Mouse (Mus musculus) brain, embryonic 14.5 days (tissue): ENCODE results near the gene Cfb. TPM values are rescaled to one million over a fixed set of nuclear protein-coding genes. Genes with fewer than 3 reads are reported as not detected.
A peak's percentile ranks its signal among the peaks of the same experiment; 100 is the strongest.

Experiments
- DNase-seq: peaks from one replicate; pipeline ENCODE4 v3.0.0-alpha.2; 2011; ENCODE audit warnings: low read depth
- CTCF ChIP-seq: fragments of 200-500 bp; IDR thresholded peaks from 2 replicates; pipeline ENCODE4 v1.5.1; 2012; ENCODE audit warnings: inconsistent platforms, mild to moderate bottlenecking, moderate library complexity, borderline replicate concordance; ENCODE audit not compliant: insufficient read depth, insufficient read length; ENCODE audit errors: extremely low read depth
- POLR2A ChIP-seq: fragments of 200-500 bp; IDR thresholded peaks from 2 replicates; pipeline ENCODE4 v1.6.1; 2012; ENCODE audit warnings: mild to moderate bottlenecking, inconsistent platforms, borderline replicate concordance; ENCODE audit not compliant: poor library complexity, insufficient read depth, insufficient read length, severe bottlenecking; ENCODE audit errors: extremely low read depth
- polyA plus RNA-seq: library from polyadenylated mRNA; depleted of rRNA; stranded (reverse); fragments of >200 nt; gene quantifications from 2 replicates; pipeline ENCODE4 v1.2.3, GENCODE M21; 2012

The Cfb gene
- polyA plus RNA-seq, 1 experiment: 0.42 TPM

DNA sequence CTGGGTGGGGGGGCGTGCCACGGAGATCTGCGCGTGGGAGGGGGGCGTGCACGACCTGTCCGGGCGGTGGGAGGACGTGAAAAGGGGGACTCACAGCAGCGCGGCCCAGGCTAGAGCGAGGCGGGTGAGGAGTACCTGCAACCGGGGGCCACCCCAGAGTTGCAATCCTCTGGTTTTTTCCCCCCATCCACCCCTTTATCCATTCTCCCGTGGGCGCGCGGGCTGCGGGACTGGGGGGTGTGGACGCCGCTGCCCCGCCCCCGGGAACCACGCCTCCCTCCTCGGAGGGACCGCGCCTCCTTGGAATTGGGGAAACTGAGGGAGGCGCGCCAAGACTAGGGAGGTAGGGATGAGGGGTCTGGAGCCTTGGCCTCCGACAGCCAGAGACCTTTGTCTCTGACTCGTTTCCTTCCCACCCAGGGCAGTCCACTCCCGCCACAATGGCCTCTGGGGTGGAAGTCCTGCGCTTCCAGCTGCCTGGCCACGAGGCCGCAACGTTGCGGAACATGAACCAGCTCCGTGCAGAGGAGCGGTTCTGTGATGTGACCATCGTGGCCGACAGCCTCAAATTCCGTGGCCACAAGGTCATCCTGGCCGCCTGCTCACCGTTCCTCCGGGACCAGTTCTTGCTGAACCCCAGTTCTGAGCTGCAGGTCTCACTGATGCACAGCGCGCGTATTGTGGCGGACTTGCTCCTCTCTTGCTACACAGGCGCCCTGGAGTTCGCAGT lies 32.6 kb upstream of the Cfb start:
- DNase-seq: peak; percentile 57
- TF ChIP-seq POLR2A: 0 out of 2 replicates have a peak, but pooled peaks have one; percentile 3
- no peak for TF ChIP-seq CTCF

DNA sequence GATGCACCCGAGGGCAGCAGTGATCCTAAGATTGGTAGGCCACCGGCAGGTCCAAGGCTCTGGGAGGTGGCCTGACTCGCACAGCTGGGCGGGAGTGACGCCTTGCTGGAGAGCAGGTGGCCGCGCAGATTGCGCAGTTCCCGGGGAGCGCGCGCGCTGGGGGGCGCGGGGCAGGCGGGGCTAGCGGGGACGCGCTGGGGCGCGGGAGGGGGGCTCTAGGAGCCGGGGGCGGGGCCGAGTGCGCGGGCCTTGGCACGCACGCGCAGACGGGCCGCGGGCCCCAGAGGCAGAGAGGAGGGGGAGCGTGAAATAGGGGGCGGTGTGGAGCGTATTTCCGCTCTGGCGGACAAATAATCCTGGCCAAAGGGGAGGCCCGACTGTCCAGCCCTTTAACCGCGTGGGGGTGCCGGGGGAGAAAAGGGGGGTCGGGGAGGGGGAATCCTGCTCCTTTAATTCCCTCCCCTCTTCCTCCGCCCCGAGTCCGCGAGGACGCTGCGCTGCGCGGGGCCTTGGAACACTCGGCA lies 31.8 kb upstream of the Cfb start:
- peak; percentile 99 for DNase-seq
- TF ChIP-seq POLR2A (peak; percentile 40; the same call in 1 of the 2 replicates), CTCF (peak; percentile 10; the same call in 1 of the 2 replicates)

DNA sequence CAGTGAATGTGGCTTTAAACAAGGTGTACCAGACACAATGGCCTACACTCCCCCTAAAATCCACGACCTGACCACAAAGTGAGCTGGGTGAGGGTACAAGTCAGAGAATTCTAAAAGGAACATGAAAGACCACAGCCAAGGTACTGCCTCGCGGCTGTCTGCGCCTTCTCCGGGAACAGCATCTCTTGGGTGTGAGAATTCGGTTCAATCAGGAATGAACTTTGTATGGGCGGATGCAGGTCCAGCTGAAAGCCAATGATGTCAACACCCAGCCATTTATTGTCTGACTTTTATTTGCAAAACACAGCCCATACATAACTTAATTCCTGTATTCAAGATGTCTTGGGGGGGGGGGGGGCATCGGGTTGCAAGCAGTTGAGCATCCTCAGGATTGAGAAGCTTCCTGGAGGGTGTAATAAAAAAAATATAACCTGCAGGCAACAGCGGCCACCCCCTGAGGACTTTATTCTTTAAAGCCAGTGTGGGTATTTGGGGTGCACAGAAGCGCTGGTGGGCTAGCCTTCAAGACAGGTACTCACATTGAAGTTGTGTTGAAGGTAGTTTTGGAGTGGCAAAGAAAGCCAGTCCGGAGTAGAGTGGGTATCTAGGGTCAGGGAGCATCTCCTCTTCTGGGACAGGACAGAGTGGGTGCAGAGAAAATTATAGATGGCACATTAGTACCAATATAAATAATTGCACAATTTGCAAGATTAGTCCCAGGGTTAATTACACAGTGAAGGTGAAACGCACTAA lies 30.9 kb upstream of the Cfb start:
- no peak for DNase-seq
- TF ChIP-seq CTCF: no peak
- TF ChIP-seq POLR2A: no peak

DNA sequence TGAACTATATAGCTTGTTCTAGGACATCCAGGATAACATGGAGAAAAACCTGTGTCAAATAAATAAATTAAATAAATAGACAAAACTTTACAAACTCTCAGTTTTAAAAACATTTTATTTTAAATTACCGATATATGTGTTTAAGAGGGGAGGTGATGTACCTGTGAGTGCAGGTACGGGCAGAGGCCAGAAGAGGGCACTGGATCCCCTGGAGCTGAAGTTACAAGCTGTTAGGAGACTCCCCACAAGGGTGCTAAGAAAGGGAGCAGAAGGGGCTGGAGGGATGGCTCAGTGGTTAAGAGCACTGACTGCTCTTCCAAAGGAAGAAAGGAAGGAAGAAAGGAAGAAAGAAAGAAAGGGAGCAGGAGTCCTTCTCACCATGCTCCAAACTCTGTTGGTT lies 29.1 kb upstream of the Cfb start:
- TF ChIP-seq CTCF (no peak), POLR2A (no peak)
- DNase-seq: no peak

DNA sequence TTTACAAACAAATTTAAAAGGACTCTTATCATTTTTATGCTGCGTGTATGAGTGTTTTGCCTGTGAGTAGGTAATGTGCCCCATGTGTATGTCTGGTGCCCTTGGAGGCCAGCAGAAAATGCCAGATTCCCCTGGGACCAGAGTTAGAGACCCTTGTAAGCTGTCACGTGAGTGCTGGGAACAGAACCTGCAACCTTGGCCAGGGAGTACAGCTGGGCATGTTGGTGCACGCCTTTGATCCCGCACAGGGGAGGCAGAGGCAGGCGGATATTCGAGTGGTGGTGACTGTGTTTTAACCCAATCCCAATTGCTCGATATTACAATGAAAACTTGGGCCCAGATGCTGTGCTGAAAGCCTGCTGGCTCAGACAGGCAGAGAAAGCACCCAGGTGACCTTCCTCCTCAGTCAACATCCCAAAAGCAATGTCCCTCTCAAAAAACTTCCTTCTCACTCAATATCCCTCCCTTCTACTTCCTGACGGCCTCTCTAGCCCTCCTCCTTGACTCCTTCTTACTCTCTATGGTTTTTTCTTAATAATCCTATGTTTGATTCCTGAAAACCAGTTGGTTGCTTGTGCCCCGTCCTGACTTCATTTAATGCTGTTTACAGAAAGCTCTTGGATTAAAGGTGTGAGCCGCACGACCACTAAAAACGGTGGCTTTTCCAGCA lies 27.9 kb upstream of the Cfb start:
- TF ChIP-seq CTCF: no peak
- no peak for TF ChIP-seq POLR2A
- DNase-seq: no peak

DNA sequence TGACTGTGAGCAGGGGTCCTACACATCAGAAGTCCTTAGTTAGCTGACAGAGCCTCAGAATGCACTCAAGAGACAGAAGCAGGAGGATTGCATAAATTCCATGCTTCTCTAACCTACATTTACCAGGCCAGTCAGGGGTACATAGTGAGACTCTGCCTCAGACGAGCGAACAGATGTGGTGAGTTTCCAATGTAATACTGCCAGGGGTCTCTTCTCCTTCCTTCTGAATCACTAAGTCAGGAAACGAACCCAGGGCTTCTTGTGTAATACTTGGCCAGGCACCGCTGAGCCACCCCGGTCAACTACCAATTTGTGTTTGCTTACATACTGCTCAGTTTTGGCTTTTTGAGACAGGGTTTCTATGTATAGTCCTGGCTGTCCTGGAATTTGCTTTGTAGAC lies 25.6 kb upstream of the Cfb start:
- TF ChIP-seq POLR2A (no peak), CTCF (no peak)
- no peak for DNase-seq

DNA sequence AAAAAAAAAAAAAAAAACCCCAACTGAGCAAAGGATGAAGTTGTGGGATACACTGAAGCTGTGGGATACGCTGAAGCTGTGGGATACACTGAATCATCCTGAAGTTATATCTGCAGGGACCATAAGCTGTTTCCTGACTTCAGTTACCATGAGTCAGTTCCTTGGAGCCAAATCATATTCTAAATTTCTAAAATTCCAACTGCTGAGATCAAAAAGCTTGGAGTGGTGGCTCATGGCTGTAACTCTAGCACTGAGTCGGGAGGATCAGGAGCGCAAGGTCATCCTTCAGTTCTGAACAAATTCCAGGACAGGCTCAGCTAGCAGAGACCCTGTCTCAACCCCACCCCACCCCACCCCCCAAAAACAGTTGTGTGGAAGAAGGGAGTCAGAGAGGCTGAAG lies 23.3 kb upstream of the Cfb start:
- TF ChIP-seq POLR2A (no peak), CTCF (no peak)
- DNase-seq: no peak

DNA sequence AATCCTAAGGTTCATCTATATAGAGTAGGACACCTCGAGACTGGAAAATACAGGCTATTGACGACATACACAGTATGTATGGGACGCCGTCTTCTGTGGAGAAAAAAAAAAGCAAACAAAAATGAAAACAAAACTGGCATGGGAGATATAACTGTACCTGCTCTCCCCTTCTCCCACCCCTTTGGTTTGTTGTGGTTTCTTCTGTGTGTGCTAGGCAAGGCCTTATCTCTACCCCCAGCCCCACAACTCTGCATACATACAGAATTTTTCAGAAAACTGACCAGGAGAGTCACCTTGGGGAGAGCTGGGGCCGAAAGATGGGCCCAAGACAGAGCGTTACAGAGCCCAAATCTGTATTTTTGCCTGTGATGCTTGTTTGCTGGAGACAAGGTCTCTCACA lies 22.4 kb upstream of the Cfb start:
- no peak for TF ChIP-seq CTCF
- TF ChIP-seq POLR2A: no peak
- no peak for DNase-seq

DNA sequence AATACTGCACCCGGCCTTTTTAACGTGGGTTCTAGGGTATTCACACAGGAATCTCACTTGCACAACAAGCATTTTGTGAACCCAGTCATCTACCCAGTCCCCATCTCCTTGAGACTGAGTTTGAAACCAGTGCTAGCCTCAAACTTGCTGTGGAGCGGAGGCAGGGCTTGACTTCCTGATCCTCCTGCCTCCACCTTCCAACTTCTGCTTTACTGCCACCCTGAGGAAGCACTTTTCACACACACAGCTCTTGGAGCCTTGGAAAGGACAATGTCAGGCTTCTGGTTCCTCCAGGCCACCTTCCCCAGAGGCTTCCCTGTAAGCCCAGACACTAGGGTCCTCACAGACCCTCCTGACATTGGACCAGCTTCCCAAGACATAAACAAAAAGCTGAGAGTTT lies 21.0 kb upstream of the Cfb start:
- TF ChIP-seq POLR2A (no peak), CTCF (no peak)

DNA sequence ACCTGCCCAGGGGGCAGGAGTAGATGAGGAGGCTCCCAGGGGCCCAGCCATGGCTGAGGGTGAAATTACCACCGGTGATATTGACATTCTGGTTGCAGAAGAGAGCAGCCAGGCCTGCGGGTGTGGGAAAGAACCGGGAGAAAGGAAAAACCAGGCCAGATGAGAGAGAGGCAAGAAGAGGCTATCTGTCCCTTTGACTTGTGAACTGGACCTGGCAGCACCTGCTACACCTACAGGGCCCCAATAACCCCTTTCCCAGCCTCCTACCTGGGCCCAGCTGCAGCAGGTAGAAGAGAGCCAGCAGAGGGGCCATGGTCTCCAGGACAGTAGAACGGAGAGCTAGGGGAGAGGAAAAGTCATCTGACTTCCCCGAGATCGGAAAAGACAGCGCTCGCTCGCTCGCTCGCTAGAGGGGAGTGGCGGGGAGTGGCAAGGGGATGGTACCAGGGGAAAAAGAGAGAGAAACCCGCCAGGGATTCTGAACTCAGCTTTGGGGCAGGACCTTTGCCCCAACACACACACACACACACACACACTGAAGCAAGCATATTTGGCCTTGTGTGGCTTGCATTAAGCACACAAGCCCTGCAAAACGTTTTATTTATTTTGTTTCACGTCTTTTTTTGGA lies 19.5 kb upstream of the Cfb start, which contains the start of gene Gm20547:
Gm20547 (minus strand) TSS at position 360 of the 628 bp plus-strand sequence.
- no peak for TF ChIP-seq CTCF
- no peak for TF ChIP-seq POLR2A
- no peak for DNase-seq

More for the DNA sequence above, 21.0 kb upstream of the Cfb start:
- DNase-seq: no peak
